Mouse (Mus musculus) lung, postnatal 0 days (tissue): ENCODE results near the gene Olfr1413.

Source experiments
- CTCF ChIP-seq: IDR thresholded peaks from 2 replicates; pipeline ENCODE4 v1.5.1; 2016; ENCODE audit warnings: antibody characterized with exemption, mild to moderate bottlenecking
- EP300 ChIP-seq: IDR thresholded peaks from 2 replicates; pipeline ENCODE4 v1.6.1; 2016; ENCODE audit warnings: antibody characterized with exemption, mild to moderate bottlenecking, control low read depth

DNA sequence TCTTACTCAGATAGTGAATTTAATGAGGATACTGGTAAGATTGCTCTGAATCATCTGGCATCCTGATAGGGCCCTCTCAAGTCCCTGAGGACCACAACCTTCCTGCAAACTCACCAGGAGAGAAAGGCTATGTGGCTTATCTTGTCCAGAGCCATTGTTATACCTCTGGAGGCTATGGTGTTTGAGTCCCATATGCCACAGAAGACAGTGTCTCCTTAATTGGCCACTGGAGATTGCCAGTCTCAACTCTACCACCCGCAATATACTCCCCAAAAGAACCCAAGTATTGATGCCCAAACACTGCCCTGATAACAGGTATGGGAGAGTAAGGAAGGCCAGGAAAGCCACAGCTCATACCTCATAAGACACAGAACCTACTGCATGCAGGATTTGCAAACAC is 34.4 kb downstream of the Olfr1413 start, which contains the start of gene Olfr1410:
- TF ChIP-seq EP300: no peak
- no peak for TF ChIP-seq CTCF
